Mouse (Mus musculus) liver, adult 2 months (tissue): ENCODE measurements around the gene Ddx3x.

ENCODE experiments used
- CTCF ChIP-seq: fragments of 200-500 bp; IDR thresholded peaks from 2 replicates; pipeline ENCODE4 v1.5.1; 2011; ENCODE audit warnings: low read depth, low read length, control low read depth
- POLR2A ChIP-seq: fragments of 200-500 bp; IDR thresholded peaks from 2 replicates; pipeline ENCODE4 v1.6.1; 2011; ENCODE audit warnings: low read length, control low read depth; ENCODE audit not compliant: insufficient read depth; ENCODE audit errors: extremely low read depth

DNA sequence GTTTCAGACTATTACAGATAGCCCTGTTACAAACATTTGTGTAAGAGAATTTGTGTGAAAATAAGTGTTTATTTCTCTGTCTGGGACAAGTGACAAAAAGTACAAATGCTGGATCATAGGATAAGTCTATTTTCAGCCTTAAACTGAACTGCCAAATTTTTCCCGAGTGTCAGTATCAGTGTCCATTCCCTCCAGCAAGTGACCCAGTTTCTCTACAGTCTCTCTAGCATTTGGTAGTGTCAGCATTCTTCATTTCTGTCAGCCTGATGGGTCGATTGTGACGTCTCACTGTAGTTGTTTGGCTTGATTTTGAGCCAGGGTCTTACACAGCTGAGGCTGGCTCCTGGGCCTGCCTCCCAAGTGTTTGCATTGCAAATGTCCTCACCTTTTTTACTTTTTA lies 17.4 kb upstream of the Ddx3x start:
- no peak for TF ChIP-seq CTCF
- TF ChIP-seq POLR2A: no peak
